Mouse (Mus musculus) ES-Bruce4 (cell line): ENCODE results near the gene Nap1l4. TPM values are rescaled to one million over a fixed set of nuclear protein-coding genes. Genes with fewer than 3 reads are reported as not detected.

ENCODE experiments used
- H3K27ac ChIP-seq: 2 replicates; pipeline ENCODE4 v1.5.1; 2012; ENCODE audit warnings: low read length, inconsistent platforms; ENCODE audit not compliant: insufficient read depth
- H3K27me3 ChIP-seq: 2 replicates; pipeline ENCODE4 v1.6.1; 2012; ENCODE audit warnings: mild to moderate bottlenecking, low read length, inconsistent platforms; ENCODE audit not compliant: control insufficient read depth, poor library complexity, insufficient read depth, severe bottlenecking
- H3K36me3 ChIP-seq: 2 replicates; pipeline ENCODE4 v1.6.1; 2012; ENCODE audit warnings: inconsistent platforms, mild to moderate bottlenecking, low read length, moderate library complexity; ENCODE audit not compliant: control insufficient read depth, poor library complexity, insufficient read depth, severe bottlenecking
- H3K4me1 ChIP-seq: one replicate; pipeline ENCODE4 v1.8.1; 2011; ENCODE audit warnings: low read length; ENCODE audit not compliant: control insufficient read depth, insufficient read depth
- H3K4me3 ChIP-seq: 2 replicates; pipeline ENCODE4 v1.5.1; 2011; ENCODE audit warnings: low read depth, mild to moderate bottlenecking, low read length
- H3K9ac ChIP-seq: 2 replicates; pipeline ENCODE4 v1.6.1; 2012; ENCODE audit warnings: low read depth, mild to moderate bottlenecking, inconsistent platforms; ENCODE audit not compliant: poor library complexity, severe bottlenecking
- H3K9me3 ChIP-seq: replicated peaks from 2 replicates; pipeline ENCODE4 v1.6.1; 2012; ENCODE audit warnings: mild to moderate bottlenecking, low read length, inconsistent platforms; ENCODE audit not compliant: control insufficient read depth, poor library complexity, insufficient read depth, severe bottlenecking
- CTCF ChIP-seq: IDR thresholded peaks from one replicate; pipeline ENCODE4 v1.8.1; 2011; ENCODE audit warnings: low read depth, low read length
- EP300 ChIP-seq: IDR thresholded peaks from 2 replicates; pipeline ENCODE4 v1.6.1; 2011; ENCODE audit warnings: low read depth, low read length; ENCODE audit not compliant: insufficient read depth
- POLR2A ChIP-seq: IDR thresholded peaks from one replicate; pipeline ENCODE4 v1.8.1; 2011; ENCODE audit warnings: low read length; ENCODE audit not compliant: insufficient read depth
- polyA plus RNA-seq: library from polyadenylated mRNA; stranded (reverse); fragments of >200 nt; gene quantifications from 2 replicates; pipeline ENCODE4 v1.2.4, GENCODE M21; 2011; ENCODE audit warnings: low read depth; ENCODE audit not compliant: missing spikeins, insufficient read depth, insufficient read length

Gene Nap1l4
- polyA plus RNA-seq, 1 experiment = 208 TPM

GRCm38 (mm10) chr7:143575751-143576150 lies 26.8 kb upstream of the Nap1l4 start:
- Histone ChIP-seq H3K36me3 (peaks cover 84% of the 10 kb centered on the region), H3K27ac (no peak overlapping the region), H3K9ac (no peak overlapping the region), H3K9me3 (no peaks in the 10 kb centered on the region), H3K4me3 (no peak overlapping the region), H3K27me3 (no peaks in the 10 kb centered on the region), H3K4me1 (no peaks in the 10 kb centered on the region)
- TF ChIP-seq POLR2A (no peak), EP300 (no peak), CTCF (no peak)

- Histone ChIP-seq H3K9me3 (no peaks in the 10 kb centered on the region), H3K27me3 (no peaks in the 10 kb centered on the region), H3K4me1 (no peaks in the 10 kb centered on the region), H3K36me3 (peaks cover 89% of the 10 kb centered on the region), H3K9ac (no peak overlapping the region), H3K4me3 (no peak overlapping the region), H3K27ac (no peak overlapping the region)
- no peak for TF ChIP-seq POLR2A
- TF ChIP-seq EP300 = no peak
- no peak for TF ChIP-seq CTCF
Measured at GRCm38 (mm10) chr7:143565648-143566039, 16.7 kb upstream of the Nap1l4 start.

- Histone ChIP-seq H3K9me3 (no peaks in the 10 kb centered on the region), H3K9ac (no peak overlapping the region), H3K27ac (no peak overlapping the region), H3K4me3 (no peak overlapping the region), H3K4me1 (no peaks in the 10 kb centered on the region), H3K36me3 (peaks cover 89% of the 10 kb centered on the region), H3K27me3 (no peaks in the 10 kb centered on the region)
- no peak for TF ChIP-seq CTCF
Measured at GRCm38 (mm10) chr7:143565015-143565647, 16.2 kb upstream of the Nap1l4 start.

- no peaks in the 10 kb centered on the region for H3K4me1 ChIP-seq
- H3K27me3 ChIP-seq = no peaks in the 10 kb centered on the region
- no peak overlapping the region for H3K4me3 ChIP-seq
- TF ChIP-seq EP300 (no peak), CTCF (no peak), POLR2A (no peak)
- peaks cover 86% of the 10 kb centered on the region for H3K36me3 ChIP-seq
- no peak overlapping the region for H3K9ac ChIP-seq
- H3K9me3 ChIP-seq = no peaks in the 10 kb centered on the region
- H3K27ac ChIP-seq = no peak overlapping the region
Measured at GRCm38 (mm10) chr7:143563787-143564186, 14.9 kb upstream of the Nap1l4 start.

GRCm38 (mm10) chr7:143557616-143558015 lies 8.7 kb upstream of the Nap1l4 start:
- Histone ChIP-seq H3K27me3 (no peaks in the 10 kb centered on the region), H3K4me3 (no peak overlapping the region), H3K9me3 (no peaks in the 10 kb centered on the region), H3K9ac (no peak overlapping the region), H3K4me1 (no peaks in the 10 kb centered on the region), H3K36me3 (peaks cover 74% of the 10 kb centered on the region), H3K27ac (no peak overlapping the region)
- TF ChIP-seq POLR2A = no peak
- no peak for TF ChIP-seq EP300
- TF ChIP-seq CTCF = no peak

GRCm38 (mm10) chr7:143556964-143557610 lies 8.2 kb upstream of the Nap1l4 start:
- no peaks in the 10 kb centered on the region for H3K9me3 ChIP-seq
- no peaks in the 10 kb centered on the region for H3K4me1 ChIP-seq
- H3K9ac ChIP-seq = no peak overlapping the region
- H3K36me3 ChIP-seq = peaks cover 70% of the 10 kb centered on the region
- H3K27me3 ChIP-seq = no peaks in the 10 kb centered on the region
- no peak overlapping the region for H3K4me3 ChIP-seq
- H3K27ac ChIP-seq = no peak overlapping the region
- TF ChIP-seq EP300 (no peak), CTCF (no peak), POLR2A (no peak)
